Mouse (Mus musculus) stomach, embryonic 16.5 days (tissue): ENCODE data around the gene Atp6v1g1. TPM values are rescaled to one million over a fixed set of nuclear protein-coding genes. Genes with fewer than 3 reads are reported as not detected.
A peak's percentile ranks its signal among the peaks of the same experiment; 100 is the strongest.

Experiments used
- ATAC-seq: fragments of 200-750 bp; cut with Nextera tagmentation; 2 replicates; pipeline ENCODE4 v1.8.0; 2017; ENCODE audit warnings: moderate number of reproducible peaks, moderate TSS enrichment; ENCODE audit not compliant: insufficient read depth, low FRiP score
- H3K27ac ChIP-seq: fragments of 300-500 bp; sonication (generic); 2 replicates; pipeline ENCODE4 v1.5.1; 2014; ENCODE audit warnings: low read length
- H3K27me3 ChIP-seq: fragments of 300-500 bp; sonication (generic); 2 replicates; pipeline ENCODE4 v1.6.1; 2014; ENCODE audit warnings: low read length, control low read depth, mixed read lengths; ENCODE audit not compliant: control insufficient read depth, insufficient read depth
- H3K36me3 ChIP-seq: fragments of 300-500 bp; sonication (generic); 2 replicates; pipeline ENCODE4 v1.6.1; 2014; ENCODE audit warnings: low read length; ENCODE audit not compliant: control insufficient read depth, insufficient read depth
- H3K4me1 ChIP-seq: fragments of 300-500 bp; sonication (generic); 2 replicates; pipeline ENCODE4 v1.6.1; 2014; ENCODE audit warnings: low read length, control low read depth, mixed read lengths; ENCODE audit not compliant: control insufficient read depth, insufficient read depth
- H3K4me2 ChIP-seq: fragments of 300-500 bp; sonication (generic); 2 replicates; pipeline ENCODE4 v1.6.1; 2014; ENCODE audit warnings: low read depth, low read length, mixed read lengths
- H3K4me3 ChIP-seq: fragments of 300-500 bp; sonication (generic); replicated peaks from 2 replicates; pipeline ENCODE4 v1.5.1; 2014; ENCODE audit warnings: mild to moderate bottlenecking, low read length
- H3K9ac ChIP-seq: fragments of 300-500 bp; sonication (generic); 2 replicates; pipeline ENCODE4 v1.6.1; 2014; ENCODE audit warnings: low read length
- H3K9me3 ChIP-seq: fragments of 300-500 bp; sonication (generic); replicated peaks from 2 replicates; pipeline ENCODE4 v1.6.1; 2016; ENCODE audit warnings: low read length, control low read depth; ENCODE audit not compliant: control insufficient read depth
- WGBS: fragments of 180-500 bp; shearing (Covaris S2); extraction: QIAGEN DNeasy Blood & Tissue Kit; methylation state at CpG from one replicate; pipeline ENCODE4 v1.1.7; 2014; 5-methylcytosine and 5-hydroxymethylcytosine counted together
- polyA plus RNA-seq: library from polyadenylated mRNA; unstranded; fragments of >200 nt; fragmentation: Nextera tagmentation; extraction: Ambion mirVana; gene quantifications from 2 replicates; pipeline ENCODE4 v1.2.1, GENCODE M21; 2015

Gene Atp6v1g1
- polyA plus RNA-seq, 1 experiment from 2014 or later = 277 TPM

- WGBS = 46% methylated on average over 3 of the region's 3 CpGs
- Histone ChIP-seq H3K4me3 (no peak overlapping the region), H3K4me2 (no peak overlapping the region), H3K27ac (no peak overlapping the region), H3K27me3 (no peaks in the 10 kb centered on the region), H3K9ac (no peak overlapping the region), H3K9me3 (no peaks in the 10 kb centered on the region), H3K4me1 (peaks cover 17% of the 10 kb centered on the region), H3K36me3 (peaks cover 17% of the 10 kb centered on the region)
- no peak for ATAC-seq
These were observed 10.0 kb downstream of the Atp6v1g1 start for GRCm38 (mm10) chr4:63554616-63555015.

GRCm38 (mm10) chr4:63555111-63555510, 10.5 kb downstream of the Atp6v1g1 start:
- no peak overlapping the region for H3K9ac ChIP-seq
- no peak overlapping the region for H3K27ac ChIP-seq
- no peak for ATAC-seq
- WGBS = 84% methylated on average over 2 of the region's 2 CpGs
- H3K27me3 ChIP-seq = no peaks in the 10 kb centered on the region
- no peak overlapping the region for H3K4me3 ChIP-seq
- peaks cover 21% of the 10 kb centered on the region for H3K4me1 ChIP-seq
- no peaks in the 10 kb centered on the region for H3K9me3 ChIP-seq
- no peak overlapping the region for H3K4me2 ChIP-seq
- peaks cover 16% of the 10 kb centered on the region for H3K36me3 ChIP-seq

- H3K4me1 ChIP-seq = peaks cover 31% of the 10 kb centered on the region
- H3K9me3 ChIP-seq = no peaks in the 10 kb centered on the region
- no peak overlapping the region for H3K27ac ChIP-seq
- whole genome bisulfite sequencing = 55% methylated on average over 5 of the region's 5 CpGs
- no peak for ATAC-seq
- H3K9ac ChIP-seq = no peak overlapping the region
- H3K36me3 ChIP-seq = peaks cover 12% of the 10 kb centered on the region
- no peak overlapping the region for H3K4me3 ChIP-seq
- no peaks in the 10 kb centered on the region for H3K27me3 ChIP-seq
- H3K4me2 ChIP-seq = no peak overlapping the region
These were observed 12.1 kb downstream of the Atp6v1g1 start for GRCm38 (mm10) chr4:63556665-63557064.

- no peaks in the 10 kb centered on the region for H3K9me3 ChIP-seq
- H3K36me3 ChIP-seq = 0 out of 2 replicates have a peak, but pooled peaks cover 5% of the 10 kb centered on the region
- H3K4me3 ChIP-seq = peak overlapping the region; percentile 62
- H3K9ac ChIP-seq = peak overlapping the region; percentile 94
- 40% methylated on average over 16 of the region's 16 CpGs for WGBS
- peaks cover 37% of the 10 kb centered on the region for H3K4me1 ChIP-seq
- H3K27me3 ChIP-seq = no peaks in the 10 kb centered on the region
- peak overlapping the region; percentile 86 for H3K4me2 ChIP-seq
- peak overlapping the region; percentile 13; the same call in 1 of the 2 replicates for H3K27ac ChIP-seq
- no peak for ATAC-seq
These were observed 12.8 kb downstream of the Atp6v1g1 start for GRCm38 (mm10) chr4:63557124-63558059.

- peak; percentile 78 for ATAC-seq
These were observed 14.0 kb downstream of the Atp6v1g1 start, which contains the start of gene Tmem268 for GRCm38 (mm10) chr4:63558407-63559081. Gene Tmem268 (plus strand): TSS chr4:63558781.

GRCm38 (mm10) chr4:63559127-63559697, 14.6 kb downstream of the Atp6v1g1 start:
- Histone ChIP-seq H3K4me1 (peaks cover 40% of the 10 kb centered on the region), H3K4me3 (peak overlapping the region; percentile 62), H3K27me3 (no peaks in the 10 kb centered on the region), H3K36me3 (no peaks in the 10 kb centered on the region), H3K9me3 (no peaks in the 10 kb centered on the region), H3K27ac (peak overlapping the region; percentile 28), H3K9ac (peak overlapping the region; percentile 94), H3K4me2 (peak overlapping the region; percentile 86)
- WGBS = 40% methylated on average over 9 of the region's 9 CpGs
- no peak for ATAC-seq

More at GRCm38 (mm10) chr4:63558407-63559081, 14.0 kb downstream of the Atp6v1g1 start, which contains the start of gene Tmem268:
- H3K27me3 ChIP-seq = no peaks in the 10 kb centered on the region
- H3K4me1 ChIP-seq = peaks cover 40% of the 10 kb centered on the region
- H3K27ac ChIP-seq = peak within 1 kb of the TSS; percentile 28
- no peaks in the 10 kb centered on the region for H3K36me3 ChIP-seq
- H3K4me3 ChIP-seq = peak within 1 kb of the TSS; percentile 62
- under 1% methylated on average over 77 of the region's 81 CpGs for WGBS
- H3K9me3 ChIP-seq = no peaks in the 10 kb centered on the region
- H3K4me2 ChIP-seq = peak within 1 kb of the TSS; percentile 86
- peak within 1 kb of the TSS; percentile 94 for H3K9ac ChIP-seq

GRCm38 (mm10) chr4:63560079-63560478, 15.5 kb downstream of the Atp6v1g1 start:
- H3K9me3 ChIP-seq = no peaks in the 10 kb centered on the region
- H3K4me2 ChIP-seq = peak overlapping the region; percentile 86
- ATAC-seq = no peak
- peaks cover 40% of the 10 kb centered on the region for H3K4me1 ChIP-seq
- WGBS = 65% methylated on average over 8 of the region's 8 CpGs
- H3K27me3 ChIP-seq = no peaks in the 10 kb centered on the region
- H3K36me3 ChIP-seq = no peaks in the 10 kb centered on the region
- peak overlapping the region; percentile 94; the same call in 1 of the 2 replicates for H3K9ac ChIP-seq
- H3K27ac ChIP-seq = peak overlapping the region; percentile 21; the same call in 1 of the 2 replicates
- H3K4me3 ChIP-seq = no peak overlapping the region

GRCm38 (mm10) chr4:63561861-63562675, 17.5 kb downstream of the Atp6v1g1 start:
- H3K36me3 ChIP-seq = no peaks in the 10 kb centered on the region
- no peak overlapping the region for H3K9ac ChIP-seq
- H3K27ac ChIP-seq = peak overlapping the region; percentile 21
- H3K4me1 ChIP-seq = peaks cover 40% of the 10 kb centered on the region
- H3K9me3 ChIP-seq = no peaks in the 10 kb centered on the region
- ATAC-seq = 0 out of 2 replicates have a peak, but pooled peaks have one; percentile 8
- H3K27me3 ChIP-seq = no peaks in the 10 kb centered on the region
- no peak overlapping the region for H3K4me3 ChIP-seq
- peak overlapping the region; percentile 22; the same call in 1 of the 2 replicates for H3K4me2 ChIP-seq
- WGBS = 47% methylated on average over 7 of the region's 7 CpGs
